Mouse (Mus musculus) forebrain, embryonic 10.5 days (tissue): ENCODE results near the gene Dab1. TPM values are rescaled to one million over a fixed set of nuclear protein-coding genes. Genes with fewer than 3 reads are reported as not detected.

Source experiments
- DNase-seq: peaks from one replicate; pipeline ENCODE4 v3.0.0-alpha.2; 2017; ENCODE audit warnings: low spot score; ENCODE audit errors: extremely low spot score
- H3K27ac ChIP-seq: fragments of 300-500 bp; sonication (generic); 2 replicates; pipeline ENCODE4 v1.5.1; 2016; ENCODE audit warnings: mild to moderate bottlenecking
- H3K27me3 ChIP-seq: fragments of 300-500 bp; sonication (generic); 2 replicates; pipeline ENCODE4 v1.6.1; 2016; ENCODE audit warnings: mild to moderate bottlenecking; ENCODE audit not compliant: poor library complexity, severe bottlenecking
- H3K36me3 ChIP-seq: fragments of 300-500 bp; sonication (generic); replicated peaks from 2 replicates; pipeline ENCODE4 v1.6.1; 2016; ENCODE audit warnings: mild to moderate bottlenecking, moderate library complexity
- H3K4me1 ChIP-seq: fragments of 300-500 bp; sonication (generic); 2 replicates; pipeline ENCODE4 v1.6.1; 2016
- H3K4me3 ChIP-seq: fragments of 300-500 bp; sonication (generic); 2 replicates; pipeline ENCODE4 v1.5.1; 2016; ENCODE audit warnings: mild to moderate bottlenecking, moderate library complexity
- H3K9me3 ChIP-seq: fragments of 300-500 bp; sonication (generic); 2 replicates; pipeline ENCODE4 v1.6.1; 2016; ENCODE audit warnings: mild to moderate bottlenecking, moderate library complexity
- WGBS: fragments of 180-500 bp; shearing (Covaris S2); methylation state at CpG from one replicate; pipeline ENCODE4 v1.1.7; 2016; 5-methylcytosine and 5-hydroxymethylcytosine counted together
- polyA plus RNA-seq: library from polyadenylated mRNA; unstranded; fragments of >200 nt; fragmentation: Nextera tagmentation; extraction: Ambion mirVana; gene quantifications from 2 replicates; pipeline ENCODE4 v1.2.1, GENCODE M21; 2016

Gene Dab1
- 26.0 and 26.4 TPM in 2 replicates for polyA plus RNA-seq

- under 1% methylated on average over 41 of the region's 41 CpGs for WGBS
Measured at GRCm38 (mm10) chr4:103619321-103619945, at the start of gene Dab1. Gene Dab1, plus strand, starts transcription at chr4:103619359.

DNA sequence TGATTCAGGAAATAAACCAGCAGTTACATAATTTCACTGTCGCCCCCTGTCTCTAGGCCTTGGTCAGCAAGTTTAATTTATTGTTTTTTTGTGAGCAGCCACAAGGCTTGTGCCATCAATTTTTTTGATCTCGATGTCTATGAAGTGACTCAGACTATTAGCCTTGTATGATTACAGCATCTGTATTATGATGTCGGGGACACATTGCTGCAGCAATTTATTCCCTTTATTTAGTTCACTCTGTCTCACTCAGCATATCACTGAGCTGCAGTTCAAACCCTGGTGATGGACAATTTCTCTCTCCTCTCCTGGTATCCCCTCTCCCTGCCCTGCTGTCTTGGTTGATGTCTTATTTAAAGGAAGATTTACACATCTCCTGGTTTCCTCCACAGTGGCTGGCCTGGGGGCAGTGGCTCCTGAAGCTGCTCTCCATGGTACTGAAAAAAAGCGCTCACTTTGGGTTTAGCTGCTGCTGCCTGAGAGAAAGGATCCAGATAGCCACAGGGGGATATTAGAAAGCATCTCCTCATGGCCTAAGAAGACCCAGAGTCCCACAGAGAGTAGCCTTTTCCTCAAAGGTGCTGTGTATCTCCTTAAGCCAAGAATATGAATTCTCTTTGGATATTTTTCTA, 47.3 kb upstream of the Dab1 start:
- H3K4me1 ChIP-seq = no peaks in the 10 kb centered on the region
- 62% methylated on average over 4 of the region's 4 CpGs for WGBS
- no peaks in the 10 kb centered on the region for H3K36me3 ChIP-seq

More at GRCm38 (mm10) chr4:103619321-103619945, at the start of gene Dab1:
- H3K36me3 ChIP-seq = no peaks in the 10 kb centered on the region
- peaks cover 27% of the 10 kb centered on the region for H3K4me1 ChIP-seq
- no peaks in the 10 kb centered on the region for H3K9me3 ChIP-seq
- peak within 1 kb of the TSS; percentile 61 for H3K4me3 ChIP-seq
- H3K27ac ChIP-seq = peak within 1 kb of the TSS; percentile 51; the same call in 1 of the 2 replicates
- peak; percentile 47 for DNase-seq
- H3K27me3 ChIP-seq = peaks cover 64% of the 10 kb centered on the region

GRCm38 (mm10) chr4:103575556-103575955, 43.6 kb upstream of the Dab1 start:
- 86% methylated on average over 2 of the region's 2 CpGs for WGBS
- no peak for DNase-seq
- Histone ChIP-seq H3K9me3 (no peaks in the 10 kb centered on the region), H3K36me3 (no peaks in the 10 kb centered on the region), H3K27ac (no peak overlapping the region), H3K4me1 (no peaks in the 10 kb centered on the region), H3K4me3 (no peak overlapping the region), H3K27me3 (no peaks in the 10 kb centered on the region)

More for the DNA sequence above, 47.3 kb upstream of the Dab1 start:
- H3K27ac ChIP-seq = no peak overlapping the region
- H3K27me3 ChIP-seq = no peaks in the 10 kb centered on the region
- H3K9me3 ChIP-seq = no peaks in the 10 kb centered on the region
- DNase-seq = peak; percentile 36
- no peak overlapping the region for H3K4me3 ChIP-seq

DNA sequence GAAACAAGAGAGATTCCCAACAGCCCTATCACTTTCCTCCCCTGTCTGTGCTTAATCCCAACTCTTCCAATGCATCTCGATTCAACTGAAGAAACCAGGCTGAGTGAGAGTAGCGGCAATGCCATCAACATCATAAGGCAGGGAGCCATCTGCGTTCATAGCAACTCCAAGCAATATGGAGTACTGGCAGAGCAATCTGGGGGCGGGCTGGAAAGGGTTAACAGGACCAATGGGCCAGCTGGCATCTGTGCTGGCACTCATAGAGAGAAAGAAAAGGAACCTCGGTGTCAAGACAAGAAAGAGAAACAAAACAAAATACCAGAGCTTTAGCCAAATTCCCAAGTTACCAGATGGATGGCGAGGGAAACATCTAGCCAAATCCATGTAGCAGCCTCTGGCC, 42.9 kb upstream of the Dab1 start:
- 87% methylated on average over 6 of the region's 6 CpGs for WGBS
- no peaks in the 10 kb centered on the region for H3K9me3 ChIP-seq
- no peak overlapping the region for H3K4me3 ChIP-seq
- H3K36me3 ChIP-seq = no peaks in the 10 kb centered on the region
- no peaks in the 10 kb centered on the region for H3K27me3 ChIP-seq
- no peaks in the 10 kb centered on the region for H3K4me1 ChIP-seq
- no peak for DNase-seq
- H3K27ac ChIP-seq = no peak overlapping the region

DNA sequence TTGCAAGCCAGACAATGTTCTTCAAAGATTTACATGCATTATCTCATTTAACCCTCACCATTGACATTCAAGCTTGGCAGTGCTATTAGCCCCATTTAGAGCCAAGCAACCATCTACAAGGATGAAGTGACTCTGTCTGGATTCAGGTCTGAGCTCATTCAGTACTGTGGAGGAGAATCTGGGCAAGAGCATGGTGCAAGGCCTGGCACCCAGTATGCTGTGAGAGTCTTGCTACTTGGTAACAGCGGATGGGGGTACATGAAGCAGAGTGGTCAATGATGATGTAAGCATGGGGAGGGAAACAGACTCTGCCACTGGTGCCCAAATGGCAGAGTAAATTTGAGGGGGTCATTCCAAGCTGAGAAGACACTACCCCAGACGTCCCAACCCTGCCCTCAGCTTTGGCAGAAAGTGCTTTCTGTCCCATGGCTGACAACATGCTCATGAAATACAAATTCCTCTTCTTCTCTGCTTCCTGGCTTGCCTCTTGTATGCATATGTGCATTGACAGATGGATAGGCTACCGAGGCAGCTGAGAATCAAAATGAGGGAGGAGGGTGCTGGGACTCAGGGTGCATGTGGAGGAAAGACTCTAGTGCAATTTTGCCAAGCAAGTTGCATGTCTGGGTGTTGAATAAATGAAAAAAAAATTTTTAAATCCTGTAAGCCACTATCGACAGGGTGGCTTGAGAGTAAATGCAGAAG, 41.9 kb upstream of the Dab1 start:
- WGBS = 80% methylated on average over 4 of the region's 4 CpGs
- Histone ChIP-seq H3K4me3 (no peak overlapping the region), H3K9me3 (no peaks in the 10 kb centered on the region), H3K36me3 (no peaks in the 10 kb centered on the region), H3K27ac (no peak overlapping the region), H3K27me3 (no peaks in the 10 kb centered on the region), H3K4me1 (no peaks in the 10 kb centered on the region)
- DNase-seq = no peak

GRCm38 (mm10) chr4:103577821-103578220, 41.3 kb upstream of the Dab1 start:
- DNase-seq = no peak
- no peaks in the 10 kb centered on the region for H3K4me1 ChIP-seq
- H3K27me3 ChIP-seq = no peaks in the 10 kb centered on the region
- H3K36me3 ChIP-seq = no peaks in the 10 kb centered on the region
- H3K9me3 ChIP-seq = no peaks in the 10 kb centered on the region
- WGBS = 87% methylated on average over 7 of the region's 7 CpGs
- no peak overlapping the region for H3K27ac ChIP-seq
- H3K4me3 ChIP-seq = no peak overlapping the region

- Histone ChIP-seq H3K9me3 (no peaks in the 10 kb centered on the region), H3K27me3 (no peaks in the 10 kb centered on the region), H3K27ac (no peak overlapping the region), H3K4me3 (no peak overlapping the region), H3K4me1 (no peaks in the 10 kb centered on the region), H3K36me3 (no peaks in the 10 kb centered on the region)
- WGBS = 83% methylated on average over 9 of the region's 9 CpGs
- no peak for DNase-seq
Measured at GRCm38 (mm10) chr4:103580021-103580420, 39.1 kb upstream of the Dab1 start.

- Histone ChIP-seq H3K27ac (no peak overlapping the region), H3K4me3 (no peak overlapping the region), H3K4me1 (peaks cover 9% of the 10 kb centered on the region), H3K27me3 (peaks cover 33% of the 10 kb centered on the region), H3K36me3 (no peaks in the 10 kb centered on the region), H3K9me3 (no peaks in the 10 kb centered on the region)
- 93% methylated on average over 3 of the region's 3 CpGs for WGBS
- DNase-seq = no peak
Measured at GRCm38 (mm10) chr4:103615011-103615410, 4.1 kb upstream of the Dab1 start.

DNA sequence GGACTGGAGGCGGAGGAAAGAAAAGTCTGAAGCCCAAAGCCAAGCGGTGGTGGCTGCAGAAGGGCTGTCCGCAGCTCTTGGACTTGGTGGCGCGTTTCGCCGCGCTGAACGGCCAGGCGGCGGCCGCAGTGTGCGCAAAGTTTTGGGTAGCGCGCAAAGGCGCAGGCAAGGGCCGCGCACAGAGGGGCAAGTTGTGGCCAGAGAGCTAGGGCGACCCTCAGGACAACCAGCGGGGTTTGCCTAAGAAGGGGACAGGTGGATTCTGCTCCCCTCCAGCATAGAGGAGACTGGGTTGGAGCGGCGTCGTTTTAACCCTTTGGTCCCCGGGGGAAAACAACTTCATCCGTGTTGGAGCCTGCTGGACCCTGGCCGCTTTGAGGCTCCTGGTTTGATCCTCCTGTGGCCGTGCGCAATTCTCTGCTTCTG, 800 bp downstream of the Dab1 start:
- peak overlapping the region; percentile 51; the same call in 1 of the 2 replicates for H3K27ac ChIP-seq
- H3K27me3 ChIP-seq = peaks cover 64% of the 10 kb centered on the region
- no peaks in the 10 kb centered on the region for H3K9me3 ChIP-seq
- DNase-seq = peak; percentile 46
- WGBS = under 1% methylated on average over 28 of the region's 28 CpGs
- peak overlapping the region; percentile 61 for H3K4me3 ChIP-seq
- no peaks in the 10 kb centered on the region for H3K36me3 ChIP-seq
- peaks cover 27% of the 10 kb centered on the region for H3K4me1 ChIP-seq

GRCm38 (mm10) chr4:103620590-103621155, 1.5 kb downstream of the Dab1 start:
- Histone ChIP-seq H3K9me3 (no peaks in the 10 kb centered on the region), H3K27me3 (peaks cover 64% of the 10 kb centered on the region), H3K4me3 (peak overlapping the region; percentile 61), H3K36me3 (no peaks in the 10 kb centered on the region), H3K4me1 (peaks cover 27% of the 10 kb centered on the region), H3K27ac (no peak overlapping the region)
- 13% methylated on average over 18 of the region's 18 CpGs for WGBS
- DNase-seq = no peak

- H3K27me3 ChIP-seq = peaks cover 63% of the 10 kb centered on the region
- H3K36me3 ChIP-seq = no peaks in the 10 kb centered on the region
- H3K4me3 ChIP-seq = no peak overlapping the region; the same call in 1 of the 2 replicates
- DNase-seq = no peak
- peaks cover 29% of the 10 kb centered on the region for H3K4me1 ChIP-seq
- WGBS = 35% methylated on average over 5 of the region's 5 CpGs
- no peak overlapping the region for H3K27ac ChIP-seq
- H3K9me3 ChIP-seq = no peaks in the 10 kb centered on the region
Measured at GRCm38 (mm10) chr4:103621586-103621985, 2.4 kb downstream of the Dab1 start.

DNA sequence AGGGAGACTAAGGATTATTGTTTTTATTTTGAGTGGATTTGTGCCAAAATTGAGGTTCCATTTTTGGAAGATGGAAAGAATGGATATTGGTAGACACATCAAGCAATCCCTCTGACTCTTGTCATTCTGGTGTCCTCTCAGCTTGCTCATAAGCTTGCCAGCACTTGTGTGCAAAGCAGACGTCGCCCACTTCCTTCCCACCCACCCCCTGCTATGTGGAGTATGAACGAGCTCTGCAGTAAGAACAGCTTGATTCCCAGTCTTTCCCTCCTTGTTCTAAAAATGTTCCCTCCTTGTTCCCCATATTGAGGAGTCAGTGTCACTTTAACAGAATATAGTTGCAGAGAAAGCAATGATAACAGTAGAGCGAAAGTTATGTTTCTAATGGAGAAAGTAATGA, 11.0 kb downstream of the Dab1 start:
- H3K36me3 ChIP-seq = no peaks in the 10 kb centered on the region
- no peak for DNase-seq
- WGBS = 75% methylated on average over 4 of the region's 4 CpGs
- peaks cover 17% of the 10 kb centered on the region for H3K4me1 ChIP-seq
- peaks cover 27% of the 10 kb centered on the region for H3K27me3 ChIP-seq
- no peak overlapping the region for H3K4me3 ChIP-seq
- H3K27ac ChIP-seq = no peak overlapping the region
- no peaks in the 10 kb centered on the region for H3K9me3 ChIP-seq
